Mouse (Mus musculus) lung, adult 2 months (tissue): ENCODE results near the gene Mybpc2.

Experiments
- CTCF ChIP-seq: fragments of 200-500 bp; IDR thresholded peaks from 2 replicates; pipeline ENCODE4 v1.5.1; 2011; ENCODE audit warnings: mild to moderate bottlenecking, low read length, control low read depth; ENCODE audit not compliant: insufficient read depth
- POLR2A ChIP-seq: fragments of 200-500 bp; IDR thresholded peaks from 2 replicates; pipeline ENCODE4 v1.6.1; 2011; ENCODE audit warnings: low read depth, mild to moderate bottlenecking, control low read depth, low read length, borderline replicate concordance; ENCODE audit errors: extremely low read depth

- no peak for TF ChIP-seq CTCF
- no peak for TF ChIP-seq POLR2A
Observed at GRCm38 (mm10) chr7:44536590-44536968, 12.1 kb upstream of the Mybpc2 start.
